Mouse (Mus musculus): ENCODE data around the gene Synpo2.

Gene Synpo2

GRCm38 (mm10) chr3:123204658-123205057 is 31.3 kb downstream of the Synpo2 start:
- no peak for DNase-seq (ENCODE audit: low spot score)

GRCm38 (mm10) chr3:123201798-123202197 is 34.2 kb downstream of the Synpo2 start:
- DNase-seq (ENCODE audit: low spot score) = no peak

- no peak for DNase-seq (ENCODE audit: low spot score)
Measured at GRCm38 (mm10) chr3:123193740-123194139, 42.2 kb downstream of the Synpo2 start.

GRCm38 (mm10) chr3:123191602-123192001 is 44.3 kb downstream of the Synpo2 start:
- no peak for DNase-seq (ENCODE audit: low spot score)

GRCm38 (mm10) chr3:123190329-123190728 is 45.6 kb downstream of the Synpo2 start:
- DNase-seq (ENCODE audit: low spot score) = no peak

GRCm38 (mm10) chr3:123189826-123190225 is 46.1 kb downstream of the Synpo2 start:
- no peak for DNase-seq (ENCODE audit: low spot score)

- no peak for DNase-seq (ENCODE audit: low spot score)
Measured at GRCm38 (mm10) chr3:123188616-123189230, 47.2 kb downstream of the Synpo2 start.

- DNase-seq (ENCODE audit: low spot score) = no peak
Measured at GRCm38 (mm10) chr3:123187370-123188124, 48.4 kb downstream of the Synpo2 start.

- DNase-seq (ENCODE audit: low spot score) = no peak
Measured at GRCm38 (mm10) chr3:123185238-123185925, 50.6 kb downstream of the Synpo2 start.

GRCm38 (mm10) chr3:123184281-123184680 is 51.7 kb downstream of the Synpo2 start:
- no peak for DNase-seq (ENCODE audit: low spot score)

GRCm38 (mm10) chr3:123179508-123179907 is 56.4 kb downstream of the Synpo2 start:
- no peak for DNase-seq (ENCODE audit: low spot score)

GRCm38 (mm10) chr3:123179041-123179440 is 56.9 kb downstream of the Synpo2 start:
- DNase-seq (ENCODE audit: low spot score) = no peak

- DNase-seq (ENCODE audit: low spot score) = no peak
Measured at GRCm38 (mm10) chr3:123178420-123178819, 57.5 kb downstream of the Synpo2 start.

GRCm38 (mm10) chr3:123176366-123177334 is 59.3 kb downstream of the Synpo2 start:
- no peak for DNase-seq (ENCODE audit: low spot score)

GRCm38 (mm10) chr3:123175142-123175541 is 60.8 kb downstream of the Synpo2 start:
- DNase-seq (ENCODE audit: low spot score) = no peak

- DNase-seq (ENCODE audit: low spot score) = no peak
Measured at GRCm38 (mm10) chr3:123174379-123174697, 61.6 kb downstream of the Synpo2 start.

GRCm38 (mm10) chr3:123173553-123174378 is 62.2 kb downstream of the Synpo2 start:
- DNase-seq (ENCODE audit: low spot score) = no peak

GRCm38 (mm10) chr3:123172151-123172550 is 63.8 kb downstream of the Synpo2 start:
- no peak for DNase-seq (ENCODE audit: low spot score)

- no peak for DNase-seq (ENCODE audit: low spot score)
Measured at GRCm38 (mm10) chr3:123169398-123169797, 66.6 kb downstream of the Synpo2 start.

GRCm38 (mm10) chr3:123168815-123169214 is 67.1 kb downstream of the Synpo2 start:
- peak; percentile 56 for DNase-seq (ENCODE audit: low spot score)

GRCm38 (mm10) chr3:123166450-123166849 is 69.5 kb downstream of the Synpo2 start:
- no peak for DNase-seq (ENCODE audit: low spot score)
